Mouse (Mus musculus): ENCODE results near the gene Ccdc190.

DNA sequence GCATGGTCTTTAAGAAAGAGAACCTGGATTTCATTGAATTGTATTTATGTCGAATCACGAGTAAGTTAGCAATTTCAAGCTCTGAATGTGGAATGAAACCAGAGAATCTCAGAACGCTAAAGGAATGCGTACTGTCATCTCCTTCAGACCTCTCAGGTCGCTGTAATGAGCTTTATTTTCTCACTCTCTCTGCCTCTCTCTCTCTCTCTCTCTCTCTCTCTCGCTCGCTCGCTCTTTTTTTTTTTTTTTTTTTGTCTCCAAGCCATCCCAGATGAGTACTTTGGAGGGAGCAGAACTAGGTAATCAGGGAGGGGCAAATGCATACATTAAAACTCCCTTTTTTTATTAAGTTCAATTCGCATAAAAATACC is 41.1 kb downstream of the Ccdc190 start:
- TF ChIP-seq CTCF (IDR thresholded peaks at IDR 0.05; ENCODE audit: insufficient read depth, low read depth, low read length) (no peak), POLR2A (IDR thresholded peaks at IDR 0.05; ENCODE audit: insufficient read depth, low read depth, low read length) (no peak)

Data from olfactory bulb, adult 2 months (tissue).